Mouse (Mus musculus) olfactory bulb, adult 2 months (tissue): ENCODE data around the gene Rcsd1. TPM values are rescaled to one million over a fixed set of nuclear protein-coding genes. Genes with fewer than 3 reads are reported as not detected.
A peak's percentile ranks its signal among the peaks of the same experiment; 100 is the strongest.

Experiments
- H3K27ac ChIP-seq: fragments of 200-500 bp; 2 replicates; pipeline ENCODE4 v1.5.1; 2012; ENCODE audit warnings: low read depth, low read length; ENCODE audit not compliant: insufficient read depth
- H3K4me1 ChIP-seq: fragments of 200-500 bp; 2 replicates; pipeline ENCODE4 v1.6.1; 2012; ENCODE audit warnings: low read length; ENCODE audit not compliant: control insufficient read depth, insufficient read depth
- H3K4me3 ChIP-seq: fragments of 200-500 bp; 2 replicates; pipeline ENCODE4 v1.5.1; 2012; ENCODE audit warnings: mild to moderate bottlenecking, low read depth, low read length, moderate library complexity; ENCODE audit not compliant: insufficient read depth
- CTCF ChIP-seq: fragments of 200-500 bp; IDR thresholded peaks from 2 replicates; pipeline ENCODE4 v1.5.1; 2012; ENCODE audit warnings: low read depth, mild to moderate bottlenecking, low read length, moderate library complexity; ENCODE audit not compliant: insufficient read depth
- POLR2A ChIP-seq: fragments of 200-500 bp; IDR thresholded peaks from 2 replicates; pipeline ENCODE4 v1.6.1; 2012; ENCODE audit warnings: mild to moderate bottlenecking, low read depth, low read length, moderate library complexity; ENCODE audit not compliant: insufficient read depth
- WGBS: fragments of 180-500 bp; shearing (Covaris S2); methylation state at CpG from one replicate; pipeline ENCODE4 v1.1.7; 2018; 5-methylcytosine and 5-hydroxymethylcytosine counted together
- polyA plus RNA-seq: library from polyadenylated mRNA; stranded (reverse); fragments of >200 nt; gene quantifications from 2 replicates; pipeline ENCODE4 v1.2.4, GENCODE M21; 2012; ENCODE audit warnings: low replicate concordance; ENCODE audit not compliant: missing spikeins, insufficient read depth, insufficient read length

The Rcsd1 gene
- polyA plus RNA-seq, 1 experiment: 138 TPM

DNA sequence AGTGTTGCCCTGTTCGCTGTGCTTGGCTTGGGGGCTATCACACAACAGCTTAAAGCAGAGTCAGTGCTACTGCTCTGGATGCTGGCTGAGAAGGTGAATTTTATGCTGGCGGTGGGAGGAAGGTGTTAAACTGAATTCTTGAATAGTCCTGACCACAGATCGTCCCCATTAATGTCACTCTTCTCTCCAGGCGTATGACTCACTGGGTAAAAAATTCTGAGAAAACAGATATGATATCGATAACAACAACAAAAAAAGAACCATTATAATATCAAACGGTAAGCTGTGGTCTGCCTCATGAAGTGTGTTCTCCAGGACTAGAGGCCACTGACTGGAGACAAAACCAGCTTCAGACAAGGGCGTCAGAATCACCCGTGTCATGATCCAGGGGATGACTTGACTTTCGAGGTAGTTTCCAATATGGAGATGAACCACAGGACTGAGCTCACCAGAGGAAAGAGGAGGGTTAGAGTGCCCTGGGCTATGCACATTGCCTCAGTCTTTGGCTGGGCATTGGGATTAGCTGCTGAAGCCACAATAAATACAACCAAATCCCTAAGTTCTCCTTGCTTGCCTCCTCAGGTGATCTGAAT, 13.1 kb upstream of the Rcsd1 start:
- Histone ChIP-seq H3K4me1 (no peaks in the 10 kb centered on the region; the same call in 1 of the 2 replicates), H3K27ac (no peak overlapping the region), H3K4me3 (no peak overlapping the region)
- WGBS: 94% methylated on average over 9 of the region's 9 CpGs
- no peak for TF ChIP-seq POLR2A
- TF ChIP-seq CTCF: no peak

DNA sequence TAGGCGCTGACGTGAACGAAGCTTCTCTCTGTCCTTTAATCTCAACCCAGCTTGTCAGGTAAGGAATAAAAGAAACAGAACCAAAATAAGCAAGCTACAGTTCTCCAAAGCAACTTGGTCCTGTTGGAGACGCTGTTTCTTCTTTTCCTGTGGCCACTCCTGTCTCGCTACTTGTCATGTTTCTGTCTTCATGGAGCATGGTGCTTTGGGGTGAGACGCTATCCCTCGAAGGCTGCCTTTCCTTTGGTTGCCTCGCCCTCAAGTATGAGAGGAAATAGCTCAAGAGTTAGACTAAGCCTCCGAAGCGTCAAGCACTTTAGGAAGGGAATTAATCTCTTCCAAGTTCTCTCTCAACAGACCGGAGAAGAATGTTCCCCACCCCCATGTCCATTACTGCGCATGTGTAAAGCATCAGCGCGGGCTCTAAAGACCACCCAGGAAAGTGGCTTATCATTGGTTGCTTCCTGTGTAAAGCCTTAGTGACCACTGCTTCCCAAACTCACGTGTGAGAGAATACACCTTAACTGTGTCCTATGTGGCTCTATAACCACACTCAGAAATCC, 9.1 kb upstream of the Rcsd1 start:
- Histone ChIP-seq H3K4me1 (no peaks in the 10 kb centered on the region; the same call in 1 of the 2 replicates), H3K27ac (peak overlapping the region; percentile 33), H3K4me3 (no peak overlapping the region)
- WGBS: 73% methylated on average over 15 of the region's 15 CpGs
- TF ChIP-seq CTCF (no peak), POLR2A (no peak)

DNA sequence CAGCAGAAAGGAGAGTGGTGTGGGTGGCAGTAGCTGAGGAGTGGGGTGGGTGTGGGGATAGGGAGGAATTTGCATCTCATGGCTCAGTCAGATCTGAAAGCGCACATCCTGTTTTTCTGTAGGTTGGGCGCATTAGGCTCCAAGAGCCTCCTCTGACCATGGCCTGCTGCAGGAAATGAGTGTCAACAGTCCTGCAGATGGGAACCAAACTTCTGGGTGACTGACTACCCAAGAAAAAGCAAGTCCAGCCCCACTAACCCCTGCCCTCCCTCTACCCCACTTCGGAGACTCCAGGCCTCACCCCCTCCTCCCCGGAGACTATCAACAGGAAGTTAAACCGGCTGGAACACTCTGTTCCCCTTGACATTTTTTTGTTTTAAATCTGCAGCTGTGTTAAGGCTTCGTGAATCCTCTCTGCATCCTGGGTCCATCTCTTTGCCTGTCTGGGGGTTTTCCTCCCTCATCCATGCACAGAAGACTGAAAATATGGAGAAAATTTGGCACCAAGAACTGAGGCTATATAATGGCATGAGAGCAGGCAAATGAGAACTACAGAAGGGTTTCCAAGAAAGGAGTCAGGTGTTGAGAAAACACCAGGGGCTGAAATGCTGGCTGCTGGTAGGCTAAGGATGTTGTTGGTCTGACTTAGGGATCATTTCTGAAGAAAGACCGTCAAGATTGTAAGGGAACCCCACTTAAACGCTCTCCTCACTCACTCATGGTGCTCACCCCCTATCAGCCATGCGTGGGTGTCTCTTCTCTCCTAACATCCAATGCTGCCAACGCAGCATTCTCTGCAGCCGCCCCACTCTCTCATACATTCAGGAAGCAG, 8.4 kb upstream of the Rcsd1 start:
- TF ChIP-seq POLR2A: no peak
- no peak for TF ChIP-seq CTCF
- no peak overlapping the region for H3K4me3 ChIP-seq
- no peaks in the 10 kb centered on the region; the same call in 1 of the 2 replicates for H3K4me1 ChIP-seq
- H3K27ac ChIP-seq: peak overlapping the region; percentile 33
- WGBS: 54% methylated on average over 11 of the region's 11 CpGs

DNA sequence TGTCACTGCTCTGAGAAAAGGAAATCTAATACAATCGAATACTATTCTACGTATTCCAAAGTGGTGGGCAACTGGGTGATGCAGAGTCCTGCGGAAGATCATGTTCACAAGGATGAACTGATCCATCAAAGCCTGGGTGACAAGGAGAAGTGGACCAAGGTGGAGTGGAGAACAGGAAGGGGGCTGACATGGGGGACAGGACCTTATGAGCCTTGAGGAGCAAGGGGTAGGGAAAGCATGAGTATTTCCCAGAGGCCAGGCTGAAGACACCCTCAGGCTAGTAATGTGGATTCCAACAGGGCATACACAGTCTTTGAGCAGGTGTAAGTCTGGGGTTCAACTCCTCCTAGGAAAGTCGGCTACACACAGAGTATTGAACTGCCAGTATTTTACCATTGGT, 6.9 kb upstream of the Rcsd1 start:
- 91% methylated on average over 4 of the region's 4 CpGs for WGBS
- TF ChIP-seq POLR2A (no peak), CTCF (no peak)
- no peak overlapping the region for H3K4me3 ChIP-seq
- no peaks in the 10 kb centered on the region; the same call in 1 of the 2 replicates for H3K4me1 ChIP-seq
- H3K27ac ChIP-seq: no peak overlapping the region

DNA sequence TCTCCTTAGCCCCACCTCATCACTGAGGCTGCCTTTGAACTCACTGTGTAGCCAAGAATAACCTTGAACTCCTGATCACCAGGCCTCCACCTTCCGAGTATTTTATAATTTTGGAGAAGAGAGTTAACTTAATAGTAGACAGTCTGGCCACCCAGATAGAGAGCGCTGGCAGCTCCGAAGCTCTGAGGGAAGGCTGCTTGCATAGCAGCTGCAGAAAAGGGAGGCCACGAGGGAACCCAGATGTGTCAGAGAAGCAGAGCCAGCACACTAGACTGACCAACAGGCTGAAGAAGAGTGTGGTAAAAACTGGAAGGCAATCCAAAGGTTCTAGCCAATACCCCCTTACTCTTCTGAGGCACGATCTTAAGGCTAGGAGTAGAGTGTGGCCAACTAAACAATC, 4.2 kb upstream of the Rcsd1 start:
- Histone ChIP-seq H3K4me1 (peaks cover 5% of the 10 kb centered on the region; the same call in 1 of the 2 replicates), H3K27ac (no peak overlapping the region), H3K4me3 (no peak overlapping the region)
- TF ChIP-seq POLR2A: no peak
- TF ChIP-seq CTCF: no peak
- 88% methylated on average over 5 of the region's 5 CpGs for WGBS

DNA sequence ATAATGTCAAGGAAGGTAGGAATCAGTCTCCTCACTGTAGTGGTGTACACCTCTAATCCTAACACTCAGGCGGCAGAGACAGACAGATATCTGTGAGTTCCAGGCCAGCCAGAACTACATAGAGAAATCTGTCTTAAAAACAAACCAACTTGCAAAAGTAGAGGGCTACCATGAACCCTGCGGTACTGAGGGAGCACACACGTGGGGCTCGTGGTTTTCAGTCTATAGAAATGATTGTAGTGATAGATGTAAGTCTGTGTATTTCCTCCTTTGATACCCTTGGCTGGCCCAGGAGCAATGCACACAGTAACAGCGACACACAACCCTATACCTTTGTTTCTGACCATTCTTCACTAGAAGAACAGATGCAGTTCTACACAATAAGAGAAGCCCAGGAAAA, 2.4 kb upstream of the Rcsd1 start:
- no peak overlapping the region for H3K4me3 ChIP-seq
- TF ChIP-seq CTCF (no peak), POLR2A (no peak)
- WGBS: 92% methylated on average over 5 of the region's 5 CpGs
- no peak overlapping the region for H3K27ac ChIP-seq
- peaks cover 14% of the 10 kb centered on the region for H3K4me1 ChIP-seq

DNA sequence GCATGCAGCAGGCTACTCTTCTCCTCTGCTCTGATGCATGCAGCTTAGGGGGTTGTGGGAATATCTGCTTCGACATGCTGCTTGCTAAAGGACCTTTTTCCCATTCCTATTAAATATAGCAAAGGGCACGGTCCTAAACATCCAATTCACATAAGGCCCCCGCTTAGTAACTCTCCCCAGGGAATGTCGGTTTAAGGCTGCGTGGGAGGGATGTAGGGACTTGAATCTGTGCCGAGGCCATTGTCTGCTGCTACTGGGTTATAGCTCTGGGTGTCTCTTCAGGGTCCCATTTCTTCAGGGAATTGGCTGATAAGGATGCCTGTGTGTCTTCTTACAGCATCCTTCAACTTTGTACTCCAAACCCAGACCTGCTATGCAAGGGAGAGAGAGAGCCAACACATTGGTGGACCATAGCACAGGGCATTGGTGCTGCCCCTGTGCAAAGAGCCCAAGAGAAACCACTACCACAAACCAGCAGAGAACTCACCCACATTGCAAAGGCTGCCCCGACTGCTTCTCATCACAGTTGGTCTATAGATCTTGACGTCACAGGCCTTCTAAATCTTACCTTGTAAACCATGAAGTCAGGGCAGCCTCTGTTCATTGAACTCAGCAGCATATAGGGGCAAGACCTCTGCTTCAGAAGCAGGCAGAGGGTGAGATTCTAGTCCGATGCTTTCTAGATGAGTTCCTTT, 724 bp downstream of the Rcsd1 start:
- WGBS: 57% methylated on average over 9 of the region's 9 CpGs
- no peak for TF ChIP-seq POLR2A
- no peak for TF ChIP-seq CTCF
- peaks cover 14% of the 10 kb centered on the region for H3K4me1 ChIP-seq

DNA sequence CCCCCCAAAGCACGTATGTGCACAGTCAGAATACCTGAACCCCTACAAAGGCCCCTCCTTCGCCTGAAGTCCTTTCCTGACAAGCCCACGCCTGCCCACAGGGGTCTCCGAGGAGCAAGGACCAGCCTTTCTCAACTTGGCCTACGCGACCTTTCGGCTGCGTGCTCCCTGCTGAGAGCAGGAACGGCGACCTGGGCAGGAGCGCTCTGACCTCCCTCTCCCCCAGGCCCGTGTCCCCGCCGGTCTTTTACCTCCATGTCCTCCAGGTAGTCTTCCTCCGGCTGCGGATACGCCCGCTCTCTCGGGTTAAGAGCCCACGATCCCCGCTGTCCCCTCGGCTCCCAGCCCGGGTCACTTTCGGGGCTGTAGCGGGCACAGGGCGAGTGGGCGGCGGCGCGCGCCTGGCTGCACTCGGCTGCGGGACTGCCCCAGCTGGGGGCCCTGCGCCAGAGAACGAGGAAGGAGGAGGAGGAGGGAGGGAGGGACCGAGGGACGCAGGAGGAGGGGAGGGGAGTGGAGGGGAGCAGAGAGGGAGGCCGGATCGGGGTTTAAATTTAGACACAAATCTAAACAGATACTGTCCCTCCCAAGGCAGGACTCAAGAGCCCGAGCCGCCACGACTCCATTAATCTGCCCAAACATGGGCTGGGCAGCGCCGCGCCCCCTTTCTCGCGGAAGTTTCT, 1.8 kb downstream of the Rcsd1 start:
- Histone ChIP-seq H3K4me3 (peak overlapping the region; percentile 59), H3K4me1 (peaks cover 16% of the 10 kb centered on the region), H3K27ac (peak overlapping the region; percentile 30; the same call in 1 of the 2 replicates)
- WGBS: 3% methylated on average over 47 of the region's 47 CpGs
- no peak for TF ChIP-seq CTCF
- no peak for TF ChIP-seq POLR2A

More for the DNA sequence above, 724 bp downstream of the Rcsd1 start:
- Histone ChIP-seq H3K4me3 (no peak overlapping the region), H3K27ac (no peak overlapping the region)

DNA sequence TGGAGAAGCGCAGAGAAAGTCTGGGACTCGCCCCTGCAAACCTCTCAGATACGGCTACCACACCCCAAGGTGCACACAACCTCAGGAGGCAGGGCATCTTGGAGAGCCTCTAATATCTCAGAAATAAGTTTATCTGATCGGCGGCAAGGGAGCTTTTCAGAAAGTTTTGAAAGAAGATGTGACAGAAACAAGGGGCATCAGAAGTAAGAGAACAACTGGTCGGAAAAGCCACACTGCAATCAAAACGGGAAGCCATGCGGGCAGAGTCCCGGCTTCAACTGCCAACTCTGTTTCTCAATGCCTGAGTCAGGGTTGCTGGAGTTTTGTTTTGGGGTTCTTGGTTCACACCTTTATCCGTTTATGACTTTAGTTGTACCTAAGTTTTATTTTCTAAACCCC, 2.3 kb downstream of the Rcsd1 start:
- Histone ChIP-seq H3K4me1 (peaks cover 20% of the 10 kb centered on the region), H3K27ac (peak overlapping the region; percentile 30; the same call in 1 of the 2 replicates), H3K4me3 (peak overlapping the region; percentile 59)
- 63% methylated on average over 10 of the region's 10 CpGs for WGBS
- no peak for TF ChIP-seq POLR2A
